ENCODE assay signal across 9 mouse cellular contexts in genomic region chr4:83233181-83234123, GRCm38 (mm10).
DNase-seq lines count a peak whose midpoint lies in the region; ATAC-seq lines count a peak whose summit lies in the region.
"Had no signal": no experiment of that assay in that cellular context is flagged by ENCODE, and none has a peak within 500 bp of the region (broad histone marks: within the 10 kb centered on the region; RNA-seq: fewer than 3 reads in every experiment).

No protein-coding gene starts in this region.

- H3K4me2 ChIP-seq in hindbrain, embryonic 13.5 days = no peak overlapping the region
- H3K4me2 ChIP-seq: liver, embryonic 13.5 days had no signal

- no peaks in the 10 kb centered on the region for H3K9me3 ChIP-seq in hindbrain, embryonic 10.5 days
- no peaks in the 10 kb centered on the region for H3K9me3 ChIP-seq in hindbrain, embryonic 13.5 days
- H3K9me3 ChIP-seq: liver, embryonic 13.5 days had no signal

- intact Hi-C loops in left cerebral cortex, postnatal 4 days (cut with DNase I) = no loop called here

- H3K4me1 ChIP-seq in hindbrain, embryonic 10.5 days (replicated peaks) = peaks cover 14% of the 10 kb centered on the region
- 0 out of 2 replicates have a peak, but pooled peaks cover 9% of the 10 kb centered on the region for H3K4me1 ChIP-seq in hindbrain, embryonic 13.5 days (replicated peaks)
- H3K4me1 ChIP-seq: liver, embryonic 13.5 days had no signal

- no peak for DNase-seq in hindbrain, embryonic 10.5 days (ENCODE audit: low spot score)
- DNase-seq in cerebellum, adult 18-20 months = peak; percentile 94
- DNase-seq in frontal cortex, postnatal 14 days (ENCODE audit: low spot score in 2 of 2) = peak; percentile 59 to 69
- peak; percentile 87 for DNase-seq in left cerebral cortex, postnatal 4 days
- DNase-seq in thymus, postnatal 25 days = no peak
- no peak for DNase-seq in adrenal gland, postnatal 10 days
- no peak for DNase-seq in thymus, postnatal 4 days
- DNase-seq: liver, embryonic 13.5 days had no signal

- H3K9ac ChIP-seq in hindbrain, embryonic 13.5 days = no peak overlapping the region
- H3K9ac ChIP-seq: liver, embryonic 13.5 days had no signal

- H3K4me3 ChIP-seq in hindbrain, embryonic 10.5 days = no peak overlapping the region
- no peak overlapping the region for H3K4me3 ChIP-seq in hindbrain, embryonic 13.5 days
- H3K4me3 ChIP-seq: liver, embryonic 13.5 days had no signal

- H3K27ac ChIP-seq in hindbrain, embryonic 10.5 days = peak overlapping the region; percentile 24; the same call in 1 of the 2 replicates
- H3K27ac ChIP-seq in hindbrain, embryonic 13.5 days = no peak overlapping the region; the same call in 1 of the 2 replicates
- H3K27ac ChIP-seq: liver, embryonic 13.5 days had no signal

- H3K36me3 ChIP-seq in hindbrain, embryonic 10.5 days = peaks cover 4% of the 10 kb centered on the region; the same call in 1 of the 2 replicates
- peaks cover 10% of the 10 kb centered on the region for H3K36me3 ChIP-seq in hindbrain, embryonic 13.5 days
- H3K36me3 ChIP-seq: liver, embryonic 13.5 days had no signal

- 86% methylated on average over 22 of the region's 22 CpGs for WGBS in hindbrain, embryonic 10.5 days
- WGBS in hindbrain, embryonic 13.5 days = 76% methylated on average over 22 of the region's 22 CpGs

- no peaks in the 10 kb centered on the region for H3K27me3 ChIP-seq in hindbrain, embryonic 10.5 days (ENCODE audit: insufficient read depth, poor library complexity, severe bottlenecking)
- no peaks in the 10 kb centered on the region for H3K27me3 ChIP-seq in hindbrain, embryonic 13.5 days
- H3K27me3 ChIP-seq: liver, embryonic 13.5 days had no signal

- no peak for ATAC-seq in hindbrain, embryonic 13.5 days (ENCODE audit: low FRiP score)

Comparison
In these comparisons a context has a peak if more than half of its experiments do, and no peak if none do; other contexts are left out.
1. DNase-seq: peak in cerebellum, adult 18-20 months (2 of 2), frontal cortex, postnatal 14 days (2 of 2) and left cerebral cortex, postnatal 4 days (single experiment); none in hindbrain, embryonic 10.5 days (single experiment), thymus, postnatal 25 days (single experiment), adrenal gland, postnatal 10 days (single experiment) and thymus, postnatal 4 days (single experiment).